Mouse (Mus musculus): ENCODE results near the gene Ensa.

GRCm38 (mm10) chr3:95661945-95662715, 37.3 kb downstream of the Ensa start:
- TF ChIP-seq POLR2A (IDR thresholded peaks at IDR 0.05; ENCODE audit: borderline replicate concordance, insufficient read depth, low read length) (no peak), CTCF (IDR thresholded peaks at IDR 0.05; ENCODE audit: borderline replicate concordance, insufficient read depth, low read depth, low read length) (no peak)
